ENCODE assay signal across 9 mouse cellular contexts in genomic region chr10:98349466-98349865, GRCm38 (mm10).
DNase-seq lines count a peak whose midpoint lies in the region; ATAC-seq and TF ChIP-seq lines count a peak whose summit lies in the region.
"Had no signal": no experiment of that assay in that cellular context is flagged by ENCODE, and none has a peak within 500 bp of the region (broad histone marks: within the 10 kb centered on the region; RNA-seq: fewer than 3 reads in every experiment).

No protein-coding gene starts in this region.

- H3K27ac ChIP-seq in hindbrain, embryonic 14.5 days = no peak overlapping the region
- no peak overlapping the region for H3K27ac ChIP-seq in hindbrain, embryonic 10.5 days
- no peak overlapping the region for H3K27ac ChIP-seq in lung, postnatal 0 days (ENCODE audit: low read length)
- no peak overlapping the region for H3K27ac ChIP-seq in liver, embryonic 12.5 days

- H3K9ac ChIP-seq in hindbrain, embryonic 14.5 days = no peak overlapping the region
- H3K9ac ChIP-seq in lung, postnatal 0 days (replicated peaks; ENCODE audit: low read depth) = no peak overlapping the region
- no peak overlapping the region for H3K9ac ChIP-seq in liver, embryonic 12.5 days

- no peak for TF ChIP-seq EP300 in lung, postnatal 0 days (IDR thresholded peaks at IDR 0.05)

- ATAC-seq in hindbrain, embryonic 14.5 days (ENCODE audit: low FRiP score) = 0 out of 2 replicates have a peak, but pooled peaks have one; percentile 55
- peak; percentile 78; the same call in 1 of the 2 replicates for ATAC-seq in cerebellum, adult (ENCODE audit: insufficient number of reproducible peaks, low FRiP score, low TSS enrichment)
- no peak for ATAC-seq in lung, postnatal 0 days
- no peak for ATAC-seq in liver, embryonic 12.5 days

- DNase-seq in hindbrain, embryonic 14.5 days (ENCODE audit: low spot score) = peak; percentile 35
- DNase-seq in hindbrain, embryonic 10.5 days (ENCODE audit: low spot score) = no peak
- peak; percentile 52 for DNase-seq in gastrocnemius, postnatal 10 days
- peak; percentile 48 to 55 for DNase-seq in kidney, postnatal 4 days
- peak; percentile 43 for DNase-seq in lung, postnatal 0 days (ENCODE audit: low spot score)
- peak; percentile 81 for DNase-seq in testis, postnatal 14 days (ENCODE audit: low spot score)

- WGBS in hindbrain, embryonic 14.5 days = 69% methylated on average over 5 of the region's 5 CpGs
- WGBS in hindbrain, embryonic 10.5 days = 89% methylated on average over 5 of the region's 5 CpGs
- WGBS in lung, postnatal 0 days = 44% methylated on average over 5 of the region's 5 CpGs
- 69% methylated on average over 5 of the region's 5 CpGs for WGBS in liver, embryonic 12.5 days (ENCODE audit: insufficient replicate concordance)

- no peaks in the 10 kb centered on the region for H3K36me3 ChIP-seq in hindbrain, embryonic 14.5 days (replicated peaks; ENCODE audit: control insufficient read depth, insufficient read depth)
- no peaks in the 10 kb centered on the region for H3K36me3 ChIP-seq in hindbrain, embryonic 10.5 days
- no peaks in the 10 kb centered on the region for H3K36me3 ChIP-seq in lung, postnatal 0 days (ENCODE audit: insufficient read depth, low read length)
- H3K36me3 ChIP-seq in liver, embryonic 12.5 days = no peaks in the 10 kb centered on the region

- no peaks in the 10 kb centered on the region for H3K27me3 ChIP-seq in hindbrain, embryonic 14.5 days (ENCODE audit: control insufficient read depth, insufficient read depth, low read length)
- no peaks in the 10 kb centered on the region for H3K27me3 ChIP-seq in hindbrain, embryonic 10.5 days (ENCODE audit: insufficient read depth, poor library complexity, severe bottlenecking)
- H3K27me3 ChIP-seq in lung, postnatal 0 days (replicated peaks; ENCODE audit: insufficient read depth, low read length) = no peaks in the 10 kb centered on the region
- no peaks in the 10 kb centered on the region for H3K27me3 ChIP-seq in liver, embryonic 12.5 days (replicated peaks)
- H3K27me3 ChIP-seq: CH12.LX had no signal

- H3K4me2 ChIP-seq in hindbrain, embryonic 14.5 days (replicated peaks) = no peak overlapping the region
- no peak overlapping the region for H3K4me2 ChIP-seq in lung, postnatal 0 days (replicated peaks; ENCODE audit: low read depth, low read length)
- no peak overlapping the region for H3K4me2 ChIP-seq in liver, embryonic 12.5 days

- H3K4me1 ChIP-seq in hindbrain, embryonic 14.5 days (replicated peaks; ENCODE audit: control insufficient read depth, insufficient read depth, low read length) = no peaks in the 10 kb centered on the region
- H3K4me1 ChIP-seq in hindbrain, embryonic 10.5 days (replicated peaks) = no peaks in the 10 kb centered on the region
- no peaks in the 10 kb centered on the region for H3K4me1 ChIP-seq in lung, postnatal 0 days (ENCODE audit: insufficient read depth, low read depth, low read length)
- no peaks in the 10 kb centered on the region for H3K4me1 ChIP-seq in liver, embryonic 12.5 days

- H3K9me3 ChIP-seq in hindbrain, embryonic 14.5 days (ENCODE audit: control insufficient read depth, low read length) = no peaks in the 10 kb centered on the region
- H3K9me3 ChIP-seq in hindbrain, embryonic 10.5 days = no peaks in the 10 kb centered on the region
- no peaks in the 10 kb centered on the region for H3K9me3 ChIP-seq in lung, postnatal 0 days (ENCODE audit: low read length)
- H3K9me3 ChIP-seq in liver, embryonic 12.5 days (replicated peaks) = no peaks in the 10 kb centered on the region

- TF ChIP-seq CTCF in lung, postnatal 0 days (IDR thresholded peaks at IDR 0.05) = no peak

- no peak overlapping the region for H3K4me3 ChIP-seq in hindbrain, embryonic 14.5 days (replicated peaks; ENCODE audit: low read length)
- H3K4me3 ChIP-seq in hindbrain, embryonic 10.5 days = no peak overlapping the region
- no peak overlapping the region for H3K4me3 ChIP-seq in lung, postnatal 0 days (ENCODE audit: low read depth, low read length)
- no peak overlapping the region for H3K4me3 ChIP-seq in liver, embryonic 12.5 days

Comparison
In these comparisons a context has a peak if more than half of its experiments do, and no peak if none do; other contexts are left out.
1. ATAC-seq: peak in hindbrain, embryonic 14.5 days (single experiment) and cerebellum, adult (single experiment); none in lung, postnatal 0 days (single experiment) and liver, embryonic 12.5 days (single experiment).